Mouse (Mus musculus): Measurements from ENCODE around the gene Nfkb1. TPM values are rescaled to one million over a fixed set of nuclear protein-coding genes. Genes with fewer than 3 reads are reported as not detected.

Gene Nfkb1
- polyA plus RNA-seq, 1 experiment from 2014 or later: 35.9 TPM

- no peaks in the 10 kb centered on the region for H3K27me3 ChIP-seq (replicated peaks; ENCODE audit: insufficient read depth, low read length)
- no peak overlapping the region for H3K4me3 ChIP-seq (ENCODE audit: low read depth, low read length)
- no peaks in the 10 kb centered on the region for H3K36me3 ChIP-seq (ENCODE audit: insufficient read depth, low read length)
- TF ChIP-seq EP300 (IDR thresholded peaks at IDR 0.05) (no peak), CTCF (IDR thresholded peaks at IDR 0.05) (no peak)
- no peaks in the 10 kb centered on the region for H3K4me1 ChIP-seq (ENCODE audit: insufficient read depth, low read depth, low read length)
- H3K4me2 ChIP-seq (replicated peaks; ENCODE audit: low read depth, low read length): no peak overlapping the region
- H3K27ac ChIP-seq (ENCODE audit: low read length): no peak overlapping the region
- ATAC-seq: no peak
- no peak for DNase-seq (ENCODE audit: low spot score)
- WGBS: 81% methylated on average over 9 of the region's 9 CpGs
- H3K9ac ChIP-seq (replicated peaks; ENCODE audit: low read depth): no peak overlapping the region
- H3K9me3 ChIP-seq (ENCODE audit: low read length): no peaks in the 10 kb centered on the region
These were observed 19.8 kb upstream of the Nfkb1 start for GRCm38 (mm10) chr3:135711040-135711570.

- WGBS: 41% methylated on average over 2 of the region's 2 CpGs
- no peaks in the 10 kb centered on the region for H3K4me1 ChIP-seq (ENCODE audit: insufficient read depth, low read depth, low read length)
- DNase-seq (ENCODE audit: low spot score): no peak
- H3K9ac ChIP-seq (replicated peaks; ENCODE audit: low read depth): no peak overlapping the region
- TF ChIP-seq EP300 (IDR thresholded peaks at IDR 0.05): no peak
- TF ChIP-seq CTCF (IDR thresholded peaks at IDR 0.05): no peak
- H3K27ac ChIP-seq (ENCODE audit: low read length): no peak overlapping the region
- H3K4me3 ChIP-seq (ENCODE audit: low read depth, low read length): no peak overlapping the region
- no peaks in the 10 kb centered on the region for H3K9me3 ChIP-seq (ENCODE audit: low read length)
- no peak overlapping the region for H3K4me2 ChIP-seq (replicated peaks; ENCODE audit: low read depth, low read length)
- H3K27me3 ChIP-seq (replicated peaks; ENCODE audit: insufficient read depth, low read length): no peaks in the 10 kb centered on the region
- ATAC-seq: no peak
- H3K36me3 ChIP-seq (ENCODE audit: insufficient read depth, low read length): no peaks in the 10 kb centered on the region
These were observed 12.0 kb upstream of the Nfkb1 start for GRCm38 (mm10) chr3:135703307-135703706.

- ATAC-seq (no peak), DNase-seq (ENCODE audit: low spot score) (no peak)
- no peaks in the 10 kb centered on the region for H3K27me3 ChIP-seq (replicated peaks; ENCODE audit: insufficient read depth, low read length)
- H3K4me1 ChIP-seq (ENCODE audit: insufficient read depth, low read depth, low read length): no peaks in the 10 kb centered on the region
- TF ChIP-seq EP300 (IDR thresholded peaks at IDR 0.05): no peak
- no peaks in the 10 kb centered on the region for H3K36me3 ChIP-seq (ENCODE audit: insufficient read depth, low read length)
- no peaks in the 10 kb centered on the region for H3K9me3 ChIP-seq (ENCODE audit: low read length)
- H3K4me3 ChIP-seq (ENCODE audit: low read depth, low read length): no peak overlapping the region
- H3K9ac ChIP-seq (replicated peaks; ENCODE audit: low read depth): no peak overlapping the region
- H3K27ac ChIP-seq (ENCODE audit: low read length): no peak overlapping the region
- 86% methylated on average over 5 of the region's 5 CpGs for WGBS
- no peak overlapping the region for H3K4me2 ChIP-seq (replicated peaks; ENCODE audit: low read depth, low read length)
These were observed 11.3 kb upstream of the Nfkb1 start for GRCm38 (mm10) chr3:135702658-135703057.

GRCm38 (mm10) chr3:135699523-135700264, 8.3 kb upstream of the Nfkb1 start:
- H3K27ac ChIP-seq (ENCODE audit: low read length): no peak overlapping the region
- H3K27me3 ChIP-seq (replicated peaks; ENCODE audit: insufficient read depth, low read length): 0 out of 2 replicates have a peak, but pooled peaks cover 3% of the 10 kb centered on the region
- H3K4me1 ChIP-seq (ENCODE audit: insufficient read depth, low read depth, low read length): no peaks in the 10 kb centered on the region
- no peaks in the 10 kb centered on the region for H3K36me3 ChIP-seq (ENCODE audit: insufficient read depth, low read length)
- H3K9ac ChIP-seq (replicated peaks; ENCODE audit: low read depth): no peak overlapping the region
- no peak for DNase-seq (ENCODE audit: low spot score)
- no peak overlapping the region for H3K4me2 ChIP-seq (replicated peaks; ENCODE audit: low read depth, low read length)
- H3K9me3 ChIP-seq (ENCODE audit: low read length): no peaks in the 10 kb centered on the region
- WGBS: 57% methylated on average over 10 of the region's 10 CpGs
- ATAC-seq: no peak
- TF ChIP-seq CTCF (IDR thresholded peaks at IDR 0.05): no peak
- no peak for TF ChIP-seq EP300 (IDR thresholded peaks at IDR 0.05)
- no peak overlapping the region for H3K4me3 ChIP-seq (ENCODE audit: low read depth, low read length)

- Histone ChIP-seq H3K27me3 (replicated peaks; ENCODE audit: insufficient read depth, low read length) (0 out of 2 replicates have a peak, but pooled peaks cover 3% of the 10 kb centered on the region), H3K4me2 (replicated peaks; ENCODE audit: low read depth, low read length) (no peak overlapping the region), H3K36me3 (ENCODE audit: insufficient read depth, low read length) (no peaks in the 10 kb centered on the region), H3K9me3 (ENCODE audit: low read length) (no peaks in the 10 kb centered on the region), H3K4me3 (ENCODE audit: low read depth, low read length) (no peak overlapping the region), H3K9ac (replicated peaks; ENCODE audit: low read depth) (no peak overlapping the region), H3K4me1 (ENCODE audit: insufficient read depth, low read depth, low read length) (no peaks in the 10 kb centered on the region), H3K27ac (ENCODE audit: low read length) (no peak overlapping the region)
- TF ChIP-seq EP300 (IDR thresholded peaks at IDR 0.05): no peak
- TF ChIP-seq CTCF (IDR thresholded peaks at IDR 0.05): no peak
- DNase-seq (ENCODE audit: low spot score) (no peak), ATAC-seq (no peak)
- 42% methylated on average over 12 of the region's 12 CpGs for WGBS
These were observed 7.2 kb upstream of the Nfkb1 start for GRCm38 (mm10) chr3:135698466-135698975.

- whole genome bisulfite sequencing: 82% methylated on average over 8 of the region's 8 CpGs
- Histone ChIP-seq H3K27me3 (replicated peaks; ENCODE audit: insufficient read depth, low read length) (0 out of 2 replicates have a peak, but pooled peaks cover 3% of the 10 kb centered on the region), H3K4me3 (ENCODE audit: low read depth, low read length) (no peak overlapping the region), H3K27ac (ENCODE audit: low read length) (no peak overlapping the region), H3K9me3 (ENCODE audit: low read length) (no peaks in the 10 kb centered on the region), H3K36me3 (ENCODE audit: insufficient read depth, low read length) (no peaks in the 10 kb centered on the region), H3K4me1 (ENCODE audit: insufficient read depth, low read depth, low read length) (peaks cover 3% of the 10 kb centered on the region; the same call in 1 of the 2 replicates), H3K9ac (replicated peaks; ENCODE audit: low read depth) (no peak overlapping the region), H3K4me2 (replicated peaks; ENCODE audit: low read depth, low read length) (no peak overlapping the region)
- no peak for TF ChIP-seq CTCF (IDR thresholded peaks at IDR 0.05)
- ATAC-seq (no peak), DNase-seq (ENCODE audit: low spot score) (no peak)
These were observed 4.9 kb upstream of the Nfkb1 start for GRCm38 (mm10) chr3:135696262-135696661.
